Mouse (Mus musculus) spleen, adult 2 months (tissue): ENCODE results near the gene Gmeb2.

Experiments used
- CTCF ChIP-seq: fragments of 200-500 bp; IDR thresholded peaks from 2 replicates; pipeline ENCODE4 v1.5.1; 2011; ENCODE audit warnings: mild to moderate bottlenecking, inconsistent platforms; ENCODE audit not compliant: insufficient read depth, insufficient read length, insufficient replicate concordance; ENCODE audit errors: extremely low read depth
- POLR2A ChIP-seq: fragments of 200-500 bp; IDR thresholded peaks from 2 replicates; pipeline ENCODE4 v1.6.1; 2011; ENCODE audit warnings: low read depth, low read length, inconsistent platforms

DNA sequence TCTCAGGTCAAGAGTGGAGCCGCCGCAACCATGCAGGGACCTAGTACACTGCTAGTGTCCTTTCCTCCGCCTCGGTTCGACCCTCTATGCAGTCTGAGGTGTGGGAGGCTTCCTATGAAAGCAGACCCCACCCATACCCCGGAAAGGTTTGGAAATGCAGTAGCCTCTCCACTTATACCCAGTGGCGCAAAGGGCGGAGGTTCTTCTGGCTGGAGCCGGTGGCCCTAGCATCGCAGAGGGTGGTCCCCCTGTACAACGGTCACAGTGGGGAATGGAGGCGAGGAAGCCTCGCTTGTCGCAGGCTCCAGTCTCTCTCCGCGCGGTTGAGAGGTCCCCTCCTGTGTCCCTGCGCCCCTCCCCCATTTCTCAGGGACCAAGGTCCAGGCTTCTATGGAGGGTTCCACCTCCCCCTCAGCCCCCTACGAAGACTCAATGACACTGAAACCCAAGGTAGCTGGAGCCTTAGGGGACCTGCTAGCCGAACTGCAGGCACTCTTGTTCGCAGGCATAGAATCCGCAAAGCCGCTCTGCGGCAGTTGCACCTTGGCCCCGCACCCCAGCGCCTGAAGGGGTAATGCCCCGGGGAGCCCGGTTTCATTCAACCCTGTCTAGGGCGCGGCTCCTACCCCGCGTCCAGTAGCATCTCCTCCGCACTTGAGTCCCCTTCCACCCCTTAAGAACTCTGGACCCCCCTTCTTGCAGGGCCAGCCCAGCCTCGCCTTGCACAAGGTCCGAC is 25.7 kb upstream of the Gmeb2 start:
- no peak for TF ChIP-seq CTCF
- TF ChIP-seq POLR2A: no peak
